Mouse (Mus musculus): Measurements from ENCODE around the gene Fam53b. TPM values are rescaled to one million over a fixed set of nuclear protein-coding genes. Genes with fewer than 3 reads are reported as not detected.

Fam53b gene
- total RNA-seq, 2 experiments from 2014 or later = 71.7 to 73.5 TPM

DNA sequence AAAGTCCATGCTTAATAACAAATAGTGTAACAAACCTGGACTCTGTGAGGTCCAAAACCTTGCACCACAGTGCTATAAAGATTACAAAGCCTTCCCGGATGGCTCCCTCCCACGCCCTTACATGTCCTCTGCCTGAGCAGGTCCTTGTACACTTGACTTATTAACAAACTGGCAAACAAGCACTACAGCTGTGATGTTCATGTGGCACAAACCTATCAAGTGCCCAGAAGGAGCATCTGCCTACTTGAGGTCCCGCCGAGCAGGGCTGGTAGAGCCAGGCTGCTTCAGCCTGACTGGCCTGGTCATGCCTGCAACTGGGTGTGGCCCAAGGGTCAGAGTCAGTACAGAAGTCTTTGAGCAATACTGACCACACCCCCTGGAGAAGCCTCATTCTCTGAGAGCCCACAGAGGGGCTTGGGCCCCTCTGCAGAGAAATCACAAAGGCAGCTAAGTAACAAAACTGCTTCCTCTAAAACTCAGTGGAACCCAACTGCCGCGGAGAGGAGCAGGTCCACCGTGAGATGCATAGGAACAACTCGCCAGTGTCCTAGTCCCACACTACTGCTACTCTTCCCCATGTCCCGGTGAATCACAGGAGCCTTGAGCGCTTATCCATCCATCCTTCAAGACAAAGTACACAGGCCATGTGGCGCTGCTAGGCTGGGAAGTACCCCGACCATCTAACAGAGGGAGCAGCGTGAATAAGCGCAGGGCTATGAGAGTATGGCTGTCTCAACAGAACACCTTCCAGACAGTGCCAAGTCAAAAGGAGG is 23.1 kb downstream of the Fam53b start:
- DNase-seq (ENCODE audit: low spot score in 2 of 2) = no peak

GRCm38 (mm10) chr7:132788826-132789225 is 24.9 kb downstream of the Fam53b start:
- DNase-seq (ENCODE audit: low spot score in 2 of 2) = peak; percentile 86 to 91

DNA sequence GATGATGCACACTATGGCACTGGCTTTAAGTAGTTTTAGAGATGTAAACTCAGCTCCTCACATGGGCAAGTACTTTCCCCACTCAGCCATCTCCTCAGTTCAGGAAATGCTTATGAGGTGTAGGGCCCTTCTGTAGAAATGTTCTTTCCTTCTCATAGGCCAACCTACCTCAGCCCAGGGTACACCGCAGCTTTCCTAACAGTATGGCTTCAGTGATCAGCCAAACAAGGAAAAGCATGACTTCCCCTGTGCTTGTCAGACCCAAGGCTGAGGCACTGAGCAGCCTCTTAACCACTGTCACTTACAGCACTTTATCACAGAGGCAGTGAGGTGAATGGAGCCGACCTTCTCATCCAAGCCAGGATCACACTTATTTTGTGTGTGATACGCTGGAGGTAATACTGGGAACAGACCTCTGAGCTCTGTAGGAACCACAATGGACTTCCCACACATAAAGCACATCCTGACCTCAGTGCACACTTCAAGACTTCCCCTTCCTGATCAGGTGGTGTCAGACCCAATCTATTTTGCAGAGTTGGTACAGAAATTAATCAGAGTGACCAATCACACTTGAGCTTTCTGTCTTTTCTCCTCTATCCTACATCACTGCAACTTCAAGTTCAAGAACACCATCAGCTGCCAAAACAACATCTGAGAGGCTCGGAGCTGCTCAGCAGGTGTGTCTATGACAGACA is 26.0 kb downstream of the Fam53b start:
- DNase-seq (ENCODE audit: low spot score in 2 of 2) = no peak

DNA sequence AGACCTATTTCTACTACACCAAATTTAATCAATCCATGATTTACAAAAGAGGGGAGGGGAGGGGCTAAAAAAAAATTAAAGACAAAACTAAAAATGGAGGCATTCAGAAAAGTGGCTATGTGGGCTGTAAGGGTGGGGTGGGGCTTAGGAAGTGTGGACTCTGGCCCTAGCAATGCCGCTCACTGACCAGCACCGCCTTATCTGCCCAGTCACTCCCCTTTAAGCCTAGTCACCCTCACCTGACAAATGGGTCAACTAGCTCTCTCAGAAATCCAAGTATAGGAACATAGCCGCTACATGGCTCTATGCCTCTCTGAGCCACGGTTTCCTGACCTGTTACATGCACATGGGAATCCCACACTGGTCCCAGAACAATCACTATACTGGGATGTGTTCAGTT is 26.7 kb downstream of the Fam53b start:
- no peak for DNase-seq (ENCODE audit: low spot score in 2 of 2)

- no peak for DNase-seq (ENCODE audit: low spot score in 2 of 2)
These were observed 27.2 kb downstream of the Fam53b start for GRCm38 (mm10) chr7:132786522-132786921.

DNA sequence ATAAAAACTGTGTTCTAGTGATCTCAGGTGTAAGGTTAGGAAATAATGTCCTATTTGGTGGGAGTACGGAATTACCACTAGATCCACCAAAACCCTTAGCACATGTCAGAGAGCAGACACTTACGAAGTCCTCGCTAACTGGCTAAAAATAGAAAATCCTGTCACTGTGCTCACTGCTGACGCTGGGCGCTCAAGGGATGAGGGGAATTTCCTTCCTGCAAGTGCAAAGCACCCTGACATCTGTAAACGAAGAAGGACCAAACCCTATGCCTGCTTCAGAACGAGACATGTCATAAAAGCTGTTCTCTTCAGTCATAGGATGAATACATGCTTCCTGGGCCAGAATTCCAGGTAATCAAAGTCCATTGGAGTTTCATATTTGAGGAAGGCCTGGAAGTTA is 27.7 kb downstream of the Fam53b start:
- no peak for DNase-seq (ENCODE audit: low spot score in 2 of 2)

DNA sequence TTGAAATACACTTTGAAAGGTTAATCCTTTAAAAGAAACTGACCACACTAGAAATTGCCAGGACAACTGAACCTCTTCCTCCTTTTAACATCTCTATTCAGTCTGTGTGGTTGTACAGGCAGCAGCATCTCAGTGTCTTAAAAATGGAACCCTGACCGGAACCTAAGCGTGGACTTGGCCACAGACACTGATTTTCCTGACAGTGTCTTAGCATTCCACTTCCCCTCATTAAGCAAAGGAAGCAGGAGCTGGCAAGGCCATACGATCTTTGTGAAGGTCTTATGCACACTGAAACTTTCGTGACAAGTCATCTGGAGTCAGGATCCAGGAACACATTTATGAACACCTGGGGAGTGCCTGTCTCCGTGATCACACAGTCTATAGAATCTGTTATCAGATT is 29.6 kb downstream of the Fam53b start:
- DNase-seq (ENCODE audit: low spot score in 2 of 2) = no peak

DNA sequence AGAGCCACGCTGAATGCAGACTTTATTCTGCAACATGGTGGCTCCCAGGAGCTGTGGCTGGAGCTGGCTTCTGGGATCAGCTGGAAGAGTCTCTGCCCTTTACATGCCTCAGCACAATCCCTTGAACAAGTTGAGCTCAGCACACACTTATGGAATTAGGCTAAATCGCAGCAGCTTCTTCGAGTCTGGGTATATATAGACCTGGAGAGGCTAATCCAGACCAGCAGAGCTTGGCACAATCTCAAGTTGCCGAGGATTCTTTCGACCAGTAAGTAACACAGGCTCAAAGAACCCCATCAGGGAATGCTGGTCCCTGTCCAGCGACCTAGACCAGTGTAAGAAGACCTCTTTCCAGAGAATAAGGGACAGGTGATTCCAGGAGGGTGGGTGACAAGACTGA is 31.8 kb downstream of the Fam53b start:
- DNase-seq (ENCODE audit: low spot score in 2 of 2) = no peak

DNA sequence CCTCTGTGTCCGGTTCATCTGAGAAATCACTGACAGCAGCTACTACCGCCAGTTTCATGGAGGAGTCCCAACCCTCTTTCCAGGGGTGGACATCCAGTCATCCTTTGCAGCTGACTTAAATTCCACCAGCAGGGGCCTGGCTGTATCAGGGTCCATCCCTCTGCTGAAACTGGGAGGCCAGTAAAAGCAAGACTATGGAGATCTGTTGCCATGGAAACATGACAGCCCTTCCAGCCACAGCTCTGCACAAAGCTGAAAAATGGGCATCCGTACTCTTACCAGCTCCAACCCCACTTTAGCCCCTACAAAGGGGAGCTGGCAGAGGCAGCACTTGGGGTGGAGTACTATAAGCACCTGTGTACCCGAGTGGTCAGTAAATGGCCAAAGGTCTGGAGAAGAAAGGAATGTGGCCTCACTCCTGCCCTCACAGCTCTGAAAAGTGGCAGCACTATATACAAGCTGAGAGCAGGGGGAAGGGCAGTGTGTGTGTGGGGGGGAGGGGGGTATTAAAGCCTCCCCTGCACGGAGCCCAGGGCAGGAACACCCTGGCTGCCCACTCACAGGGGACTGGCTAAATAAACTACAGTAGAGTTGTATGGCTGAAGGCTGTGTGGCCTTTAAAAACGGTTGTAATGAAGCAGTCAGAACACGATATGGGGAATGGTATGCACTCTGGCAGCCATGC is 32.4 kb downstream of the Fam53b start:
- DNase-seq (ENCODE audit: low spot score in 2 of 2) = no peak

DNA sequence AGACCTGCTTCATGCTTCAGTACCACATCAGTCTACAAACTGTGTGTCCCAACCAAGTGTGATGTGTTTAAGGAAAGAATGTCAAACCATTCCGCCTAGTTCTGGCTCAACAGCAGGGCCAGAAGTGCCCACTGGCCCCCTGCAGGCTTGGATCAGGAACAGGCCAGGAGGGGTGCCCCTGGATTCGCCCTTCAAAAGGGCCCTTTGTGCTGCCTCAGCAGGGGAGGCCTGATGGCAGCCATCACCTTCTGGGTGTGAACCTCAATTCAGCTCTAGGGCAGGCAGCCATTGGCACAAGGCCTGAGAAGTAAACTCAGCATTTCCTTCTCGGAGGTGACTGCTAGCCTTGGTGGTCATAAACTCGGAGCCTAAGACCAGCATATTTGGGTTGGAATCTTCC is 33.1 kb downstream of the Fam53b start:
- DNase-seq (ENCODE audit: low spot score in 2 of 2) = no peak

DNA sequence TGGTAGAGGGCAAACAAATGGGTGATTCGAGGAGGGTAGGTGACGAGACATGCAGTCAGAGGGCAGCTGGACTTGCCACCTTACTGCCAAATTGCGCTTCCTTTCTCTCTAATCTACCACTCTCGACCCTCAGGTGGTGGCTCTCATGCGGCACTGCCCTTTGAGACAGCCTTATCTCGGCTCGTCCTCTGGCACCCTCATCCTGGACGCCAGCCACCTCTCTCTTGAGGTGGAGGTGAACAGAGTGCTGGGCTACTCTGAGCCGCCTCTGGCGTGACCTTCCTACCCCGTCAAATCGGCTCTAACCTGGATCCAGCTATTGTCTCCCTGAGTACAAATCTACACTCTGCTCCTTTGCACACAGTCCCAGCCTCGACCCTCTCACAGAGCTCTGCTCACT is 35.1 kb downstream of the Fam53b start:
- no peak for DNase-seq (ENCODE audit: low spot score in 2 of 2)

- no peak for DNase-seq (ENCODE audit: low spot score in 2 of 2)
These were observed 35.8 kb downstream of the Fam53b start for GRCm38 (mm10) chr7:132777728-132778453.

- DNase-seq (ENCODE audit: low spot score in 2 of 2) = no peak
These were observed 36.6 kb downstream of the Fam53b start for GRCm38 (mm10) chr7:132777117-132777516.

GRCm38 (mm10) chr7:132776338-132777111 is 37.2 kb downstream of the Fam53b start:
- DNase-seq (ENCODE audit: low spot score in 2 of 2) = no peak

GRCm38 (mm10) chr7:132775922-132776321 is 37.8 kb downstream of the Fam53b start:
- no peak for DNase-seq (ENCODE audit: low spot score in 2 of 2)

DNA sequence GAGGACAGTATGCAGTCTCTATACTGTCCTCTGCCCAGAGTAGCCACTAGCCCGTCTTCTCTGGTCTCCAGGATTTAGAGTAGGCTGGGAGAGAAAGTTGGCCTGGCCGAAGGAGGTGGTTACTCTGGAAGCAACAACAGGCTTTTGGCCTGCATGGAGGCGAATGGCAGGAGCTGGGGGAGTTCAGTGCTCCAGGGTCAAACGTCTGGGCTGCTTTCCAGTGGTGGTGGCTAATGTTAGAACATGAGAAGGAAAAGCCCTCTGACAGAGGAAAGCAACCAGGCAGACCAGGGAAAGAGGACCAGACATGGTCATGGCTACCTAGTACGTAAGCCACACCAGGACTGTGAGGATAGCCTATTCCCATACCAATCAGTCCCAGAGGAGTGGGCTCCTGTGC is 38.4 kb downstream of the Fam53b start:
- DNase-seq (ENCODE audit: low spot score in 2 of 2) = no peak

- DNase-seq (ENCODE audit: low spot score in 2 of 2) = no peak
These were observed 40.5 kb downstream of the Fam53b start for GRCm38 (mm10) chr7:132773011-132773705.

DNA sequence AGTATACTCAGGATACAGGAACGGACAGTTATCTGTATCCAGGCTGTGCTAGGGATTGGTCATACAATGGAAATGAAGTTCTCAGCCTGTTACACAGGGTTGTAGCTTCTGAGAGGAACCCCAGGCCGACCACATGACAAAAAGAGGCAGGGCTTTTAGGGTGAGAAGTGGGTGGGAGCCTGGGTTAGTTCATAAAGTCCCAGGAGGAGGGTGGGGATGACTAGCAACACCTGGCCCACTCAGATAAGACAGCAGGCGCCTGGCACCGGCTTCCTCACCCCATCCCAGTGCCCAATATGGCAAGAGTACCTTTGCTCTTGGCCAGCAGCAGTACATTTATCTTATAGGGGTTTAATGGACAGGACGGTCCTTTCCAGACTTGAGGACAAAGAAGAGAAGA is 41.2 kb downstream of the Fam53b start:
- no peak for DNase-seq (ENCODE audit: low spot score in 2 of 2)

DNA sequence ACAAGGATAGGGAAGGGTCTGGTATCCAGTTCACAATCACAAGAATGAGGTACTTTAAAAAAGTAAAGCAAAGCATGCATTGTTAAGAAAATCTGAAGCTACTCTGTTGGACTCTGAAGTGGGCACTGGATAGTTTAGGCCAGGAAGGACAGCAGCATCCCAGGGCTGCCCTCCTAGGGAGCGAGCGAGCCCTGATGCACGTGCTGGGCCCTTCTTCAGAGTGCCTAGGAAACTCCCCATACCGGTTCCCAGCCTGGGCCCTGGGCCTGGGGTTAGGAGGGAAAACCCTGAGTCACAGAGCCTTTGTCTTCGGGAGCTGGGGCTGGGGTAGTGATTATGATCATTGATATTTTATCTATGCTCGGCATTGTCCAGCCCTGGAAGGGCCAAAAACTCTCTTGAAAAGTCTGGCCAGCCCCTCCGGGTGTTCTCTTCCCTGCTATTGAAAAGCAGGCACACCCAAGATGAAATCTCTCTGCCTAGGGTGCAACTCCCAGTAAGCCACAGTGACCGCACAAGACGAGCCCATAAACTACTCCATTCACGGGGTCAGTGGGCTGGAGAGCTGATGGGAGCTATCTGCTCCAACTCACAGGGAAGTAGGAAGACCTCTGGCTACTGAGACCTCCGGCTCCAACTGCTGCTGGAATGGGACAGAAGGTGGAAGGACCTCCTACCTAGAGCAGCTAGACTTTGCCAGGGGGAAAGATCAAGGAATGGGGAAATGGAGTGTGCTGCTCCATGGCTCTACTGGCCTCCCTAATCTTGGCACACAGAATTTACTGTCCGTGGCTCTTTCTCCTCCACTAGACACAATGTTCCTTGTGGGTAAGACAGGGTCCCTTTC is 45.0 kb downstream of the Fam53b start:
- no peak for DNase-seq (ENCODE audit: low spot score in 2 of 2)
